Mouse (Mus musculus): ENCODE results near the gene Lrrc71.

DNA sequence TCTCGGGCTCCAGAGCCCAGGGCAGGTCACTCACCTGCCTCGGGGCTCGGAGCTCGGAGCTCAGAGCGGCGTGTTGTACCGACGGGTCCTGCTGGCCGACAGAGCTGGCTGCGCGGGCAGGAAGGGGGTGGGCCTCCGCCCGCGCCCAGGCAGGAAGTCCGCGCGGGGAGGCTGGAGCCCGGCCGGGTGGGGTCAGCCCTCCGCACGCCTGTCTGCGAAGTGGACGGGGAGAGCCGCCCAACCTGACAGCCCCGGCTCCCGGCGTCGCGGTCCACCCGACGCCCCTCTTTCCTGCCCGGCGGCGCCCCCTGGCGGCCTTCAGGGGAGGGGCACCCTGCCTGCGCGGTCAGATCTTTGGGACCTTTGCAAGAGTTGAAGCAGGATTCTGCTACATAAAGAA is 20.4 kb upstream of the Lrrc71 start:
- TF ChIP-seq CTCF (IDR thresholded peaks at IDR 0.05; ENCODE audit: insufficient read depth, low read depth, low read length) (peak; percentile 84), POLR2A (IDR thresholded peaks at IDR 0.05; ENCODE audit: insufficient read depth, low read depth, low read length) (no peak)
